Mouse (Mus musculus) ES-E14 (cell line): ENCODE results near the gene Ppp4r3b. TPM values are rescaled to one million over a fixed set of nuclear protein-coding genes. Genes with fewer than 3 reads are reported as not detected.

ENCODE experiments used
- DNase-seq: peaks from one replicate; pipeline ENCODE4 v3.0.0-alpha.2; 2013; ENCODE audit warnings: low read depth, low spot score
- H3K27ac ChIP-seq: 2 replicates; pipeline ENCODE4 v1.5.1; 2012; ENCODE audit warnings: low read depth, mild to moderate bottlenecking, low read length, moderate library complexity, mixed read lengths; ENCODE audit not compliant: poor library complexity, insufficient read depth, severe bottlenecking
- H3K36me3 ChIP-seq: 2 replicates; pipeline ENCODE4 v1.6.1; 2012; ENCODE audit warnings: mild to moderate bottlenecking, low read length, moderate library complexity, mixed read lengths; ENCODE audit not compliant: control insufficient read depth, poor library complexity, insufficient read depth, severe bottlenecking
- H3K4me1 ChIP-seq, 2 experiments: fragments of 150-350 bp in 1 of 2; sonication (generic) in 1 of 2; 2 replicates each; pipeline ENCODE4 v1.6.1; 2012; ENCODE audit warnings: low read length in 2 of 2, mild to moderate bottlenecking in 1 of 2, mixed read lengths in 1 of 2; ENCODE audit not compliant: control insufficient read depth in 2 of 2, insufficient read depth in 2 of 2, poor library complexity in 1 of 2
- H3K4me3 ChIP-seq, 2 experiments: fragments of 150-350 bp in 1 of 2; sonication (generic) in 1 of 2; 2 replicates each; pipeline ENCODE4 v1.5.1; 2012; ENCODE audit warnings: low read length in 2 of 2, low read depth in 1 of 2, mild to moderate bottlenecking in 1 of 2, mixed read lengths in 1 of 2; ENCODE audit not compliant: insufficient read depth in 1 of 2, poor library complexity in 1 of 2, severe bottlenecking in 1 of 2
- H3K9ac ChIP-seq: 2 replicates; pipeline ENCODE4 v1.6.1; 2012; ENCODE audit warnings: low read depth, mild to moderate bottlenecking, low read length, mixed read lengths; ENCODE audit not compliant: poor library complexity, insufficient read depth, severe bottlenecking
- H3K9me3 ChIP-seq: fragments of 150-350 bp; sonication (generic); 2 replicates; pipeline ENCODE4 v1.6.1; 2012; ENCODE audit warnings: low read depth, mild to moderate bottlenecking, low read length; ENCODE audit not compliant: control insufficient read depth, insufficient read depth
- CHD2 ChIP-seq: IDR thresholded peaks from 2 replicates; pipeline ENCODE4 v1.6.1; 2014; ENCODE audit warnings: mild to moderate bottlenecking, low read depth, low read length, inconsistent platforms
- HCFC1 ChIP-seq: IDR thresholded peaks from 2 replicates; pipeline ENCODE4 v1.6.1; 2012; ENCODE audit warnings: low read length, inconsistent platforms, borderline replicate concordance; ENCODE audit not compliant: insufficient read depth
- MAFK ChIP-seq: IDR thresholded peaks from 2 replicates; pipeline ENCODE4 v1.6.1; 2014; ENCODE audit warnings: mild to moderate bottlenecking, low read depth, low read length, inconsistent platforms; ENCODE audit not compliant: insufficient read depth
- ZC3H11A ChIP-seq: IDR thresholded peaks from 2 replicates; pipeline ENCODE4 v1.6.1; 2012; ENCODE audit warnings: low read depth, mild to moderate bottlenecking, inconsistent platforms, low read length, borderline replicate concordance
- ZNF384 ChIP-seq: IDR thresholded peaks from 2 replicates; pipeline ENCODE4 v1.6.1; 2012; ENCODE audit warnings: low read depth, low read length, inconsistent platforms
- in situ Hi-C, 2 experiments: fragments of 600-800 bp; cut with MboI; formaldehyde crosslinking; loops; one replicate each; pipeline ENCODE4 v1.15.1; 2025; ENCODE audit warnings: low sequenced_read_pairs in 2 of 2, inconsistent platforms in 1 of 2; ENCODE audit not compliant: unreplicated experiment in 2 of 2
- total RNA-seq: library from RNA; depleted of rRNA; stranded (reverse); fragments of 300-350 nt; gene quantifications from 2 replicates; pipeline ENCODE4 v1.2.3, GENCODE M21; 2012

The Ppp4r3b gene
- total RNA-seq, 1 experiment = 58.8 TPM

- Histone ChIP-seq H3K27ac (no peak overlapping the region), H3K9ac (peak overlapping the region; percentile 99), H3K9me3 (no peaks in the 10 kb centered on the region), H3K4me3 (peak overlapping the region; percentile 89 to 98), H3K4me1 (peaks cover 2 to 3% of the 10 kb centered on the region in 2 experiments; a peak in 2 of 4 replicates), H3K36me3 (no peaks in the 10 kb centered on the region)
- TF ChIP-seq MAFK (no peak), ZNF384 (no peak), CHD2 (no peak), HCFC1 (no peak), ZC3H11A (no peak)
- no peak for DNase-seq
- in situ Hi-C loops = no loop called here
Measured at GRCm38 (mm10) chr11:29173706-29174436, 1.2 kb downstream of the Ppp4r3b start.

GRCm38 (mm10) chr11:29179319-29179718, 6.6 kb downstream of the Ppp4r3b start:
- in situ Hi-C loops = no loop called here
- Histone ChIP-seq H3K9me3 (no peaks in the 10 kb centered on the region), H3K36me3 (no peaks in the 10 kb centered on the region; the same call in 1 of the 2 replicates), H3K4me3 (no peak overlapping the region), H3K9ac (no peak overlapping the region), H3K27ac (no peak overlapping the region), H3K4me1 (peaks cover 0 to 3% of the 10 kb centered on the region in 2 experiments; a peak in 1 of 4 replicates)
- TF ChIP-seq MAFK = peak; percentile 76
- TF ChIP-seq ZC3H11A = no peak
- no peak for TF ChIP-seq CHD2
- no peak for TF ChIP-seq HCFC1
- no peak for TF ChIP-seq ZNF384
- DNase-seq = no peak

- Histone ChIP-seq H3K9me3 (no peaks in the 10 kb centered on the region), H3K4me1 (no peaks in the 10 kb centered on the region), H3K9ac (no peak overlapping the region), H3K27ac (no peak overlapping the region), H3K4me3 (no peak overlapping the region), H3K36me3 (no peaks in the 10 kb centered on the region; the same call in 1 of the 2 replicates)
- in situ Hi-C loops = no loop called here
- no peak for DNase-seq
- TF ChIP-seq CHD2 (no peak), ZNF384 (no peak), HCFC1 (no peak), ZC3H11A (no peak), MAFK (no peak)
Measured at GRCm38 (mm10) chr11:29180657-29181056, 8.0 kb downstream of the Ppp4r3b start.

GRCm38 (mm10) chr11:29181751-29182150, 9.1 kb downstream of the Ppp4r3b start:
- TF ChIP-seq MAFK = no peak
- no peak for TF ChIP-seq HCFC1
- TF ChIP-seq ZC3H11A = no peak
- TF ChIP-seq CHD2 = no peak
- H3K27ac ChIP-seq = no peak overlapping the region
- H3K4me3 ChIP-seq = no peak overlapping the region
- no peak overlapping the region for H3K9ac ChIP-seq
- H3K9me3 ChIP-seq = no peaks in the 10 kb centered on the region
- H3K36me3 ChIP-seq = no peaks in the 10 kb centered on the region; the same call in 1 of the 2 replicates
- H3K4me1 ChIP-seq = no peaks in the 10 kb centered on the region
- in situ Hi-C loops = no loop called here
- no peak for DNase-seq
